Mouse (Mus musculus) forebrain, embryonic 14.5 days (tissue): Measurements from ENCODE around the gene Olfr585. TPM values are rescaled to one million over a fixed set of nuclear protein-coding genes. Genes with fewer than 3 reads are reported as not detected.

ENCODE experiments used
- ATAC-seq: fragments of 200-750 bp; cut with Nextera tagmentation; 2 replicates; pipeline ENCODE4 v1.8.0; 2017; ENCODE audit warnings: mild to moderate bottlenecking, moderate library complexity
- DNase-seq: peaks from one replicate; pipeline ENCODE4 v3.0.0-alpha.2; 2015; ENCODE audit warnings: low spot score
- H3K27ac ChIP-seq: fragments of 300-500 bp; sonication (generic); 2 replicates; pipeline ENCODE4 v1.5.1; 2014; ENCODE audit warnings: low read depth, mild to moderate bottlenecking, control low read depth, low read length, moderate library complexity
- H3K27me3 ChIP-seq: fragments of 300-500 bp; sonication (generic); replicated peaks from 2 replicates; pipeline ENCODE4 v1.6.1; 2014; ENCODE audit warnings: low read length, control low read depth, mixed read lengths; ENCODE audit not compliant: control insufficient read depth, insufficient read depth
- H3K36me3 ChIP-seq: fragments of 300-500 bp; sonication (generic); 2 replicates; pipeline ENCODE4 v1.6.1; 2014; ENCODE audit warnings: low read length, control low read depth; ENCODE audit not compliant: control insufficient read depth, insufficient read depth
- H3K4me1 ChIP-seq: fragments of 300-500 bp; sonication (generic); 2 replicates; pipeline ENCODE4 v1.6.1; 2014; ENCODE audit warnings: antibody characterized with exemption, low read length, control low read depth; ENCODE audit not compliant: control insufficient read depth, insufficient read depth
- H3K4me2 ChIP-seq: fragments of 300-500 bp; sonication (generic); 2 replicates; pipeline ENCODE4 v1.6.1; 2014; ENCODE audit warnings: mild to moderate bottlenecking, control low read depth, low read length
- H3K4me3 ChIP-seq: fragments of 300-500 bp; sonication (generic); 2 replicates; pipeline ENCODE4 v1.5.1; 2014; ENCODE audit warnings: low read depth, low read length, control low read depth
- H3K9ac ChIP-seq: fragments of 300-500 bp; sonication (generic); 2 replicates; pipeline ENCODE4 v1.6.1; 2014; ENCODE audit warnings: mild to moderate bottlenecking, low read length, control low read depth, moderate library complexity
- H3K9me3 ChIP-seq: fragments of 300-500 bp; sonication (generic); replicated peaks from 2 replicates; pipeline ENCODE4 v1.6.1; 2016; ENCODE audit warnings: low read length, control low read depth, mixed read lengths; ENCODE audit not compliant: control insufficient read depth
- WGBS: fragments of 180-500 bp; shearing (Covaris S2); extraction: QIAGEN DNeasy Blood & Tissue Kit; methylation state at CpG from one replicate; pipeline ENCODE4 v1.1.7; 2014; 5-methylcytosine and 5-hydroxymethylcytosine counted together
- polyA plus RNA-seq: library from polyadenylated mRNA; unstranded; fragments of >200 nt; fragmentation: Nextera tagmentation; extraction: Ambion mirVana; gene quantifications from 2 replicates; pipeline ENCODE4 v1.2.1, GENCODE M21; 2014

The Olfr585 gene
- polyA plus RNA-seq = not detected in 2 replicates

- Histone ChIP-seq H3K36me3 (no peaks in the 10 kb centered on the region), H3K4me3 (no peak within 1 kb of the TSS), H3K27me3 (no peaks in the 10 kb centered on the region), H3K4me2 (no peak within 1 kb of the TSS), H3K9ac (no peak within 1 kb of the TSS), H3K9me3 (no peaks in the 10 kb centered on the region), H3K4me1 (no peaks in the 10 kb centered on the region), H3K27ac (no peak within 1 kb of the TSS)
- no peak for DNase-seq
- ATAC-seq = no peak
- 91% methylated on average over 1 of the region's 1 CpGs for WGBS
These were observed at the start of gene Olfr585 for GRCm38 (mm10) chr7:103097420-103097819. TSS of gene Olfr585 (plus strand) at chr7:103097720.

- H3K27ac ChIP-seq = no peak within 1 kb of the TSS
- H3K4me3 ChIP-seq = no peak within 1 kb of the TSS
- DNase-seq (no peak), ATAC-seq (no peak)
- no peaks in the 10 kb centered on the region for H3K4me1 ChIP-seq
- 91% methylated on average over 1 of the region's 1 CpGs for WGBS
- no peak within 1 kb of the TSS for H3K9ac ChIP-seq
- H3K9me3 ChIP-seq = no peaks in the 10 kb centered on the region
- no peaks in the 10 kb centered on the region for H3K36me3 ChIP-seq
- H3K27me3 ChIP-seq = no peaks in the 10 kb centered on the region
- no peak within 1 kb of the TSS for H3K4me2 ChIP-seq
These were observed 46.5 kb upstream of the Olfr585 start, which contains the start of gene Olfr583 for GRCm38 (mm10) chr7:103051000-103051399. TSS of gene Olfr583 (plus strand) at chr7:103051300.

GRCm38 (mm10) chr7:103081585-103081984 is 15.9 kb upstream of the Olfr585 start, which contains the start of gene Olfr584:
TSS of gene Olfr584 (plus strand) at chr7:103081885.
- Histone ChIP-seq H3K4me3 (no peak within 1 kb of the TSS), H3K4me2 (no peak within 1 kb of the TSS), H3K9ac (no peak within 1 kb of the TSS), H3K9me3 (no peaks in the 10 kb centered on the region), H3K4me1 (no peaks in the 10 kb centered on the region), H3K27me3 (no peaks in the 10 kb centered on the region), H3K27ac (no peak within 1 kb of the TSS), H3K36me3 (no peaks in the 10 kb centered on the region)
- ATAC-seq (no peak), DNase-seq (no peak)
- whole genome bisulfite sequencing = 88% methylated on average over 1 of the region's 1 CpGs

DNA sequence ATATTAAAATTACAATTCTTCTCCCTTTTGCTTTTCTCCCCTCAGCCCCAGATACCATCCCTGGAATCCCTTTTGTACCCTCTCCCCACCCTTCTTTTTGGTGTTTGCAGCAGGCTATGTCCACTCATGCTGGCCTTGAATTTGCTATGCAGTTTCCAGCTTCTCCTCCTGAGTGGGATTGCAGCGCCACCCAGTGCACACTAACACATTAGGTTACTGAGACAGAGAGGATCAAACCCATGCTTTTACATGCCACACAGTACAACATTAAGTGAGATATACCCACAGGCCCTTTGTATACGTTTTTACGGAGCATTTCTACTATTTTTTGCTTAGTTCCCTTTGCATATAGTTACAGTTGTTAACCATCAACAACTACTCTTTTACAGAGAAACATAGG is 21.9 kb downstream of the Olfr585 start:
- H3K9me3 ChIP-seq = no peaks in the 10 kb centered on the region
- H3K27ac ChIP-seq = no peak overlapping the region
- no peaks in the 10 kb centered on the region for H3K27me3 ChIP-seq
- H3K4me1 ChIP-seq = no peaks in the 10 kb centered on the region
- H3K4me3 ChIP-seq = no peak overlapping the region
- ATAC-seq (no peak), DNase-seq (no peak)
- no peaks in the 10 kb centered on the region for H3K36me3 ChIP-seq
- no peak overlapping the region for H3K4me2 ChIP-seq
- H3K9ac ChIP-seq = no peak overlapping the region
- 65% methylated on average over 3 of the region's 3 CpGs for WGBS

DNA sequence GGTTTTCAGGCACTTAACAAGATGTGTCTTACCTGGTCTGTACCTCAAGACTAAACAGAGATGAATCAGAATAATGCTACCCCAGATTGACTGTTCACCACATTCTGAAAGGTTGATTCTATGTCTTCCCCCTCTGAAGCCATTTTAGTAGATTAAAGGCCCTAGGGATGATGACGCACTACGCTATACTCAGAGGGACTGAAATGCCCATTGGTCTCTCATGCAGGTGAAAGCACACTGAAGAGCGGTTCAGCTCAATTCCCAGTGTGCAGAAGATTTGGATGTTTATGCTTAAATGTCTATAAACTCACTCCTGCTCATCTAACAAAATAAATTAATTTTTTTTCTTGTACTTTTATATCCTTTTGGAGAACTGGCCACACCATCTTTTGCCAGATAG is 28.0 kb downstream of the Olfr585 start, which contains the start of gene Olfr586:
Olfr586 (minus strand) TSS at position 101 of the 400 bp plus-strand sequence.
- DNase-seq = no peak
- Histone ChIP-seq H3K4me1 (no peaks in the 10 kb centered on the region), H3K4me3 (no peak within 1 kb of the TSS), H3K36me3 (no peaks in the 10 kb centered on the region), H3K4me2 (no peak within 1 kb of the TSS), H3K9me3 (no peaks in the 10 kb centered on the region), H3K27ac (no peak within 1 kb of the TSS), H3K27me3 (no peaks in the 10 kb centered on the region), H3K9ac (no peak within 1 kb of the TSS)
- 95% methylated on average over 3 of the region's 3 CpGs for WGBS
- no peak for ATAC-seq

- WGBS = 91% methylated on average over 1 of the region's 1 CpGs
- no peak within 1 kb of the TSS for H3K9ac ChIP-seq
- ATAC-seq (no peak), DNase-seq (no peak)
- H3K4me3 ChIP-seq = no peak within 1 kb of the TSS
- H3K4me1 ChIP-seq = no peaks in the 10 kb centered on the region
- H3K27me3 ChIP-seq = no peaks in the 10 kb centered on the region
- no peaks in the 10 kb centered on the region for H3K36me3 ChIP-seq
- no peak within 1 kb of the TSS for H3K4me2 ChIP-seq
- H3K9me3 ChIP-seq = no peaks in the 10 kb centered on the region
- no peak within 1 kb of the TSS for H3K27ac ChIP-seq
These were observed 43.1 kb downstream of the Olfr585 start, which contains the start of gene Olfr588-ps1 for GRCm38 (mm10) chr7:103140579-103140978. TSS of gene Olfr588-ps1 (plus strand) at chr7:103140879.

Other genes starting within 250 kb of the Olfr585 start
- gene Olfr566, start 239.0 kb upstream of the Olfr585 start, polyA plus RNA-seq = not detected in 2 replicates
- not detected in 2 replicates for gene Olfr568, start 220.6 kb upstream of the Olfr585 start, polyA plus RNA-seq
- not detected in 2 replicates for gene Olfr569, start 206.8 kb upstream of the Olfr585 start, polyA plus RNA-seq
- gene Olfr570, start 203.1 kb upstream of the Olfr585 start, polyA plus RNA-seq = 0.15 TPM in 1 of 2 replicates, not detected in the other
- gene Olfr571, start 180.2 kb upstream of the Olfr585 start, polyA plus RNA-seq = not detected in 2 replicates
- not detected in 2 replicates for gene Olfr572, start 173.3 kb upstream of the Olfr585 start, polyA plus RNA-seq
- gene Olfr573-ps1, start 155.1 kb upstream of the Olfr585 start, polyA plus RNA-seq = not detected in 2 replicates
- gene Olfr574, start 149.3 kb upstream of the Olfr585 start, polyA plus RNA-seq = not detected in 2 replicates
- not detected in 2 replicates for gene Olfr575, start 138.9 kb upstream of the Olfr585 start, polyA plus RNA-seq
- gene Olfr576, start 135.1 kb upstream of the Olfr585 start, polyA plus RNA-seq = not detected in 2 replicates
- not detected in 2 replicates for gene Olfr577, start 121.8 kb upstream of the Olfr585 start, polyA plus RNA-seq
- gene Olfr578, start 108.4 kb upstream of the Olfr585 start, polyA plus RNA-seq = not detected in 2 replicates
- gene Olfr582, start 59.7 kb upstream of the Olfr585 start, polyA plus RNA-seq = not detected in 2 replicates
- not detected in 2 replicates for gene Olfr583, start 46.4 kb upstream of the Olfr585 start, polyA plus RNA-seq
- gene Olfr584, start 15.8 kb upstream of the Olfr585 start, polyA plus RNA-seq = not detected in 2 replicates
- gene Olfr586, start 27.9 kb downstream of the Olfr585 start, polyA plus RNA-seq = not detected in 2 replicates
- not detected in 2 replicates for gene Olfr588-ps1, start 43.2 kb downstream of the Olfr585 start, polyA plus RNA-seq
- gene Olfr589, start 58.6 kb downstream of the Olfr585 start, polyA plus RNA-seq = not detected in 2 replicates
- gene Olfr591, start 80.6 kb downstream of the Olfr585 start, polyA plus RNA-seq = not detected in 2 replicates
- gene Olfr592, start 87.1 kb downstream of the Olfr585 start, polyA plus RNA-seq = not detected in 2 replicates
- not detected in 2 replicates for gene Olfr593, start 114.1 kb downstream of the Olfr585 start, polyA plus RNA-seq
- gene Olfr594, start 119.3 kb downstream of the Olfr585 start, polyA plus RNA-seq = not detected in 2 replicates
- not detected in 2 replicates for gene Usp17ld, start 154.8 kb downstream of the Olfr585 start, polyA plus RNA-seq
- gene Olfr596, start 207.9 kb downstream of the Olfr585 start, polyA plus RNA-seq = not detected in 2 replicates
- not detected in 2 replicates for gene Olfr597, start 218.6 kb downstream of the Olfr585 start, polyA plus RNA-seq
- gene Olfr598, start 225.8 kb downstream of the Olfr585 start, polyA plus RNA-seq = not detected in 2 replicates
- not detected in 2 replicates for gene Olfr599, start 238.2 kb downstream of the Olfr585 start, polyA plus RNA-seq